Comparison of ENCODE assay signal across 15 mouse cellular contexts in genomic region chr17:7537618-7538266, GRCm38 (mm10).
A peak's percentile ranks its signal among the peaks of the same experiment; 100 is the strongest.
DNase-seq lines count a peak whose midpoint lies in the region; ATAC-seq and TF ChIP-seq lines count a peak whose summit lies in the region.
"Had no signal": no experiment of that assay in that cellular context is flagged by ENCODE, and none has a peak within 500 bp of the region (broad histone marks: within the 10 kb centered on the region; RNA-seq: fewer than 3 reads in every experiment).

No protein-coding gene starts in this region.

- H3K4me1 ChIP-seq in heart, embryonic 14.5 days (ENCODE audit: control insufficient read depth in 2 of 2, insufficient read depth in 2 of 2, low read length in 2 of 2) = peaks cover 0 to 6% of the 10 kb centered on the region in 2 experiments; a peak in 2 of 4 replicates
- no peaks in the 10 kb centered on the region for H3K4me1 ChIP-seq in kidney, adult 2 months (ENCODE audit: control insufficient read depth, insufficient read depth, low read length)
- no peaks in the 10 kb centered on the region for H3K4me1 ChIP-seq in limb, embryonic 14.5 days (ENCODE audit: control insufficient read depth, insufficient read depth, low read length)
- H3K4me1 ChIP-seq in midbrain, postnatal 0 days (ENCODE audit: insufficient read depth, low read length) = no peaks in the 10 kb centered on the region
- H3K4me1 ChIP-seq in liver, postnatal 0 days (ENCODE audit: insufficient read depth) = no peaks in the 10 kb centered on the region
- H3K4me1 ChIP-seq: midbrain, embryonic 13.5 days had no signal

- TF ChIP-seq EP300 in liver, postnatal 0 days (IDR thresholded peaks at IDR 0.05; ENCODE audit: low read depth) = no peak

- no peaks in the 10 kb centered on the region for H3K36me3 ChIP-seq in heart, embryonic 14.5 days (ENCODE audit: control insufficient read depth, insufficient read depth, low read length)
- no peaks in the 10 kb centered on the region for H3K36me3 ChIP-seq in kidney, adult 2 months (ENCODE audit: control insufficient read depth, insufficient read depth, low read length)
- no peaks in the 10 kb centered on the region for H3K36me3 ChIP-seq in limb, embryonic 14.5 days (ENCODE audit: control insufficient read depth, insufficient read depth, low read length)
- H3K36me3 ChIP-seq in midbrain, postnatal 0 days (ENCODE audit: insufficient read depth, low read length) = no peaks in the 10 kb centered on the region
- H3K36me3 ChIP-seq in liver, postnatal 0 days (replicated peaks; ENCODE audit: insufficient read depth, low read length) = no peaks in the 10 kb centered on the region
- H3K36me3 ChIP-seq: limb, embryonic 12.5 days; midbrain, embryonic 13.5 days had no signal

- no peak overlapping the region for H3K4me2 ChIP-seq in heart, embryonic 14.5 days (ENCODE audit: low read length)
- no peak overlapping the region for H3K4me2 ChIP-seq in limb, embryonic 14.5 days (replicated peaks; ENCODE audit: low read depth, low read length, severe bottlenecking)
- H3K4me2 ChIP-seq in midbrain, postnatal 0 days (ENCODE audit: low read depth, low read length, poor library complexity, severe bottlenecking) = no peak overlapping the region
- no peak overlapping the region for H3K4me2 ChIP-seq in liver, postnatal 0 days (ENCODE audit: low read depth, low read length)
- H3K4me2 ChIP-seq: limb, embryonic 12.5 days; midbrain, embryonic 13.5 days had no signal

- DNase-seq in heart, postnatal 14 days = no peak
- DNase-seq in kidney, postnatal 10 days = peak; percentile 42
- no peak for DNase-seq in kidney, adult 2 months
- peak; percentile 60 for DNase-seq in R1 (ENCODE audit: low read depth, low spot score)
- peak; percentile 67 for DNase-seq in limb, embryonic 14.5 days (ENCODE audit: low spot score)
- DNase-seq in midbrain, postnatal 0 days (ENCODE audit: low spot score) = no peak
- DNase-seq in liver, postnatal 0 days = no peak
- DNase-seq: adrenal gland, postnatal 36 days; kidney, adult 18-20 months; layer of hippocampus, postnatal 36 days; thymus, adult 18-20 months had no signal

- TF ChIP-seq CTCF in kidney, adult 2 months (conservative IDR thresholded peaks at IDR 0.05; ENCODE audit: insufficient read depth, insufficient read length, low read depth, low read length) = no peak
- no peak for TF ChIP-seq CTCF in midbrain, postnatal 0 days (IDR thresholded peaks at IDR 0.05)
- TF ChIP-seq CTCF in liver, postnatal 0 days (IDR thresholded peaks at IDR 0.05; ENCODE audit: low read depth) = no peak

- TF ChIP-seq POLR2A in kidney, adult 2 months (IDR thresholded peaks at IDR 0.05; ENCODE audit: low read depth, low read length) = no peak
- no peak for TF ChIP-seq POLR2A in limb, embryonic 14.5 days (IDR thresholded peaks at IDR 0.05; ENCODE audit: borderline replicate concordance, extremely low read depth, insufficient read depth, insufficient read length)

- peak overlapping the region; percentile 63 to 69 for H3K27ac ChIP-seq in heart, embryonic 14.5 days (replicated peaks in 1 of 2; ENCODE audit: control insufficient read depth in 1 of 2, insufficient read depth in 1 of 2, low read depth in 2 of 2, low read length in 2 of 2)
- no peak overlapping the region for H3K27ac ChIP-seq in kidney, adult 2 months (ENCODE audit: insufficient read depth, low read depth, low read length)
- H3K27ac ChIP-seq in limb, embryonic 14.5 days (replicated peaks; ENCODE audit: low read depth, low read length) = no peak overlapping the region
- H3K27ac ChIP-seq in midbrain, postnatal 0 days (ENCODE audit: low read depth, low read length) = no peak overlapping the region
- H3K27ac ChIP-seq in liver, postnatal 0 days (ENCODE audit: low read depth) = no peak overlapping the region
- H3K27ac ChIP-seq: limb, embryonic 12.5 days; midbrain, embryonic 13.5 days had no signal

- H3K4me3 ChIP-seq in heart, embryonic 14.5 days (ENCODE audit: control insufficient read depth in 1 of 2, insufficient read depth in 1 of 2, low read depth in 1 of 2, low read length in 2 of 2) = no peak overlapping the region
- no peak overlapping the region for H3K4me3 ChIP-seq in kidney, adult 2 months (ENCODE audit: insufficient read depth, low read depth, low read length)
- H3K4me3 ChIP-seq in limb, embryonic 14.5 days (replicated peaks; ENCODE audit: low read length) = no peak overlapping the region
- no peak overlapping the region for H3K4me3 ChIP-seq in midbrain, postnatal 0 days (ENCODE audit: low read depth, low read length)
- H3K4me3 ChIP-seq in liver, postnatal 0 days (ENCODE audit: low read depth, low read length) = no peak overlapping the region
- H3K4me3 ChIP-seq: limb, embryonic 12.5 days; midbrain, embryonic 13.5 days had no signal

- no peaks in the 10 kb centered on the region for H3K27me3 ChIP-seq in heart, embryonic 14.5 days (ENCODE audit: control insufficient read depth, insufficient read depth, low read length)
- H3K27me3 ChIP-seq in kidney, adult 2 months (replicated peaks; ENCODE audit: control insufficient read depth, insufficient read depth, low read length) = no peaks in the 10 kb centered on the region
- no peaks in the 10 kb centered on the region for H3K27me3 ChIP-seq in limb, embryonic 14.5 days (ENCODE audit: control insufficient read depth, insufficient read depth, low read length)
- no peaks in the 10 kb centered on the region for H3K27me3 ChIP-seq in midbrain, postnatal 0 days (ENCODE audit: insufficient read depth, low read length)
- H3K27me3 ChIP-seq in liver, postnatal 0 days (ENCODE audit: insufficient read depth, low read length) = no peaks in the 10 kb centered on the region
- H3K27me3 ChIP-seq: limb, embryonic 12.5 days; midbrain, embryonic 13.5 days had no signal

- ATAC-seq in heart, embryonic 14.5 days (ENCODE audit: insufficient number of reproducible peaks, insufficient read depth, low FRiP score, low read depth) = no peak
- ATAC-seq in limb, embryonic 14.5 days (ENCODE audit: low FRiP score, low read depth) = no peak
- no peak for ATAC-seq in midbrain, postnatal 0 days (ENCODE audit: low FRiP score)
- no peak for ATAC-seq in liver, postnatal 0 days
- ATAC-seq: CD4-positive, CD25-positive, alpha-beta regulatory T cell, adult 4 months; midbrain, embryonic 13.5 days had no signal

- H3K9ac ChIP-seq in heart, embryonic 14.5 days (ENCODE audit: low read length) = no peak overlapping the region
- H3K9ac ChIP-seq in limb, embryonic 14.5 days (ENCODE audit: low read depth, low read length, severe bottlenecking) = no peak overlapping the region
- H3K9ac ChIP-seq in midbrain, postnatal 0 days (replicated peaks; ENCODE audit: low read length, poor library complexity, severe bottlenecking) = no peak overlapping the region
- no peak overlapping the region for H3K9ac ChIP-seq in liver, postnatal 0 days (replicated peaks)
- H3K9ac ChIP-seq: limb, embryonic 12.5 days; midbrain, embryonic 13.5 days had no signal

- 65% methylated on average over 7 of the region's 7 CpGs for WGBS in heart, embryonic 14.5 days
- WGBS in kidney, adult 2 months = 43% methylated on average over 7 of the region's 7 CpGs
- 54% methylated on average over 7 of the region's 7 CpGs for WGBS in limb, embryonic 14.5 days
- 82% methylated on average over 7 of the region's 7 CpGs for WGBS in midbrain, postnatal 0 days
- WGBS in liver, postnatal 0 days (ENCODE audit: insufficient replicate concordance) = 72% methylated on average over 7 of the region's 7 CpGs

- H3K9me3 ChIP-seq in heart, embryonic 14.5 days (ENCODE audit: control insufficient read depth, low read length) = peaks cover 7% of the 10 kb centered on the region; the same call in 1 of the 2 replicates
- 0 out of 2 replicates have a peak, but pooled peaks cover 7% of the 10 kb centered on the region for H3K9me3 ChIP-seq in limb, embryonic 14.5 days (ENCODE audit: control insufficient read depth, low read length)
- H3K9me3 ChIP-seq in midbrain, postnatal 0 days (ENCODE audit: low read length) = no peaks in the 10 kb centered on the region
- no peaks in the 10 kb centered on the region; the same call in 1 of the 2 replicates for H3K9me3 ChIP-seq in liver, postnatal 0 days (ENCODE audit: low read length)

- intact Hi-C loops in heart, postnatal 14 days (cut with DNase I) = no loop called here

Comparison
In these comparisons a context has a peak if more than half of its experiments do, and no peak if none do; other contexts are left out.
1. DNase-seq: peak in kidney, postnatal 10 days (single experiment), R1 (single experiment) and limb, embryonic 14.5 days (single experiment); none in heart, postnatal 14 days (0 of 2), kidney, adult 2 months (single experiment), midbrain, postnatal 0 days (single experiment) and liver, postnatal 0 days (single experiment).
2. H3K27ac ChIP-seq: peak in heart, embryonic 14.5 days (2 of 2); none in kidney, adult 2 months (single experiment), limb, embryonic 14.5 days (single experiment), midbrain, postnatal 0 days (single experiment) and liver, postnatal 0 days (single experiment).